Comparison of ENCODE assay signal across 8 mouse cellular contexts in genomic region chr16:18589804-18590790, GRCm38 (mm10). TPM values are rescaled to one million over a fixed set of nuclear protein-coding genes. Genes with fewer than 3 reads are reported as not detected.
DNase-seq lines count a peak whose midpoint lies in the region; ATAC-seq and TF ChIP-seq lines count a peak whose summit lies in the region.

Tbx1 (minus strand) TSS chr16:18590671.

- H3K4me1 ChIP-seq in hindbrain, embryonic 11.5 days (replicated peaks; ENCODE audit: control insufficient read depth, insufficient read depth, low read length): peaks cover 17% of the 10 kb centered on the region
- peaks cover 22% of the 10 kb centered on the region for H3K4me1 ChIP-seq in liver, postnatal 0 days (ENCODE audit: insufficient read depth)
- peaks cover 37% of the 10 kb centered on the region for H3K4me1 ChIP-seq in stomach, embryonic 16.5 days (ENCODE audit: control insufficient read depth, insufficient read depth, low read length)

- ATAC-seq in hindbrain, embryonic 11.5 days (ENCODE audit: low FRiP score): no peak; the same call in 1 of the 2 replicates
- no peak for ATAC-seq in liver, postnatal 0 days
- 0 out of 2 replicates have a peak, but pooled peaks have one; percentile 22 for ATAC-seq in stomach, embryonic 16.5 days (ENCODE audit: insufficient read depth, low FRiP score)

- peak within 1 kb of the TSS; percentile 22 for H3K4me3 ChIP-seq in hindbrain, embryonic 11.5 days (ENCODE audit: low read depth, low read length)
- H3K4me3 ChIP-seq in liver, postnatal 0 days (ENCODE audit: low read depth, low read length): peak within 1 kb of the TSS; percentile 47
- H3K4me3 ChIP-seq in stomach, embryonic 16.5 days (replicated peaks; ENCODE audit: low read length): peak within 1 kb of the TSS; percentile 48

- H3K9ac ChIP-seq in hindbrain, embryonic 11.5 days (ENCODE audit: low read depth, low read length): no peak within 1 kb of the TSS
- no peak within 1 kb of the TSS for H3K9ac ChIP-seq in liver, postnatal 0 days (replicated peaks)
- H3K9ac ChIP-seq in stomach, embryonic 16.5 days (ENCODE audit: low read length): peak within 1 kb of the TSS; percentile 58

- DNase-seq in kidney, adult 18-20 months: peak; percentile 43
- DNase-seq in kidney, postnatal 14 days: no peak
- DNase-seq in T-cell, adult 2 months (ENCODE audit: low spot score): peak; percentile 37
- DNase-seq in hindbrain, embryonic 11.5 days (ENCODE audit: low spot score): peak; percentile 67
- peak; percentile 41 for DNase-seq in liver, postnatal 0 days
- no peak for DNase-seq in urinary bladder, postnatal 14 days (ENCODE audit: low spot score)
- DNase-seq in adrenal gland, adult 8-10 months: no peak

- no peaks in the 10 kb centered on the region for H3K36me3 ChIP-seq in hindbrain, embryonic 11.5 days (ENCODE audit: control insufficient read depth, insufficient read depth, low read length)
- H3K36me3 ChIP-seq in liver, postnatal 0 days (replicated peaks; ENCODE audit: insufficient read depth, low read length): no peaks in the 10 kb centered on the region
- H3K36me3 ChIP-seq in stomach, embryonic 16.5 days (ENCODE audit: control insufficient read depth, insufficient read depth, low read length): no peaks in the 10 kb centered on the region

- H3K27ac ChIP-seq in hindbrain, embryonic 11.5 days (ENCODE audit: low read depth, low read length): no peak within 1 kb of the TSS
- H3K27ac ChIP-seq in liver, postnatal 0 days (ENCODE audit: low read depth): no peak within 1 kb of the TSS
- no peak within 1 kb of the TSS for H3K27ac ChIP-seq in stomach, embryonic 16.5 days (ENCODE audit: low read length)

- peaks cover 78% of the 10 kb centered on the region for H3K27me3 ChIP-seq in hindbrain, embryonic 11.5 days (ENCODE audit: control insufficient read depth, insufficient read depth, low read length)
- H3K27me3 ChIP-seq in liver, postnatal 0 days (ENCODE audit: insufficient read depth, low read length): peaks cover 78% of the 10 kb centered on the region
- H3K27me3 ChIP-seq in stomach, embryonic 16.5 days (ENCODE audit: control insufficient read depth, insufficient read depth, low read length): peaks cover 73% of the 10 kb centered on the region

- H3K4me2 ChIP-seq in hindbrain, embryonic 11.5 days (replicated peaks; ENCODE audit: low read depth, low read length): peak within 1 kb of the TSS; percentile 28
- H3K4me2 ChIP-seq in liver, postnatal 0 days (ENCODE audit: low read depth, low read length): peak within 1 kb of the TSS; percentile 76
- H3K4me2 ChIP-seq in stomach, embryonic 16.5 days (ENCODE audit: low read depth, low read length): peak within 1 kb of the TSS; percentile 56

- WGBS in hindbrain, embryonic 11.5 days: 2% methylated on average over 48 of the region's 48 CpGs
- 2% methylated on average over 48 of the region's 48 CpGs for WGBS in liver, postnatal 0 days (ENCODE audit: insufficient replicate concordance)
- WGBS in stomach, embryonic 16.5 days: 7% methylated on average over 48 of the region's 48 CpGs

- no peak for TF ChIP-seq EP300 in liver, postnatal 0 days (IDR thresholded peaks at IDR 0.05; ENCODE audit: low read depth)

- H3K9me3 ChIP-seq in hindbrain, embryonic 11.5 days (ENCODE audit: control insufficient read depth, low read length): no peaks in the 10 kb centered on the region
- no peaks in the 10 kb centered on the region for H3K9me3 ChIP-seq in liver, postnatal 0 days (ENCODE audit: low read length)
- H3K9me3 ChIP-seq in stomach, embryonic 16.5 days (replicated peaks; ENCODE audit: control insufficient read depth, low read length): no peaks in the 10 kb centered on the region

- peak; percentile 62 for TF ChIP-seq CTCF in liver, postnatal 0 days (IDR thresholded peaks at IDR 0.05; ENCODE audit: low read depth)

RNA-seq across cellular contexts. Expression of gene Tbx1, which starts in this region (rescaled TPM):
- polyA plus RNA-seq in hindbrain, embryonic 11.5 days (2014; fragmentation: Nextera tagmentation; extraction: Ambion mirVana): 6.4 and 7.4 TPM in 2 replicates
- 0.40 TPM in 1 of 2 replicates, not detected in the other for polyA plus RNA-seq in liver, postnatal 0 days (2015; fragmentation: Nextera tagmentation; extraction: Ambion mirVana)
- polyA plus RNA-seq in stomach, embryonic 16.5 days (2015; fragmentation: Nextera tagmentation; extraction: Ambion mirVana): 0.20 and 0.84 TPM in 2 replicates
- total RNA-seq in adrenal gland, adult 8-10 months (2022): not detected

Comparison
In these comparisons a context has a peak if more than half of its experiments do, and no peak if none do; other contexts are left out.
1. DNase-seq: peak in kidney, adult 18-20 months (single experiment), T-cell, adult 2 months (single experiment) and hindbrain, embryonic 11.5 days (single experiment); none in kidney, postnatal 14 days (single experiment), urinary bladder, postnatal 14 days (single experiment) and adrenal gland, adult 8-10 months (single experiment).
2. Peak in DNase-seq, H3K4me3 ChIP-seq and H3K4me2 ChIP-seq in liver, postnatal 0 days; RNA of the gene not detected or under 1 TPM.
3. Peak in ATAC-seq, H3K4me3 ChIP-seq, H3K9ac ChIP-seq and H3K4me2 ChIP-seq in stomach, embryonic 16.5 days; RNA of the gene not detected or under 1 TPM.
4. Peak in every context shown above with its lines, with median percentiles within 50 percentile points of each other: H3K4me2 ChIP-seq and H3K4me3 ChIP-seq.